Mouse (Mus musculus) adrenal gland, postnatal 36 days (tissue): ENCODE results near the gene Gmcl1. TPM values are rescaled to one million over a fixed set of nuclear protein-coding genes. Genes with fewer than 3 reads are reported as not detected.

Experiments used
- DNase-seq, 2 experiments: peaks; one replicate each; pipeline ENCODE4 v3.0.0; 2021; ENCODE audit warnings: mixed read lengths in 1 of 2
- total RNA-seq, 2 experiments: library from RNA; stranded (reverse); gene quantifications; 2 replicates each; pipeline ENCODE4 v1.2.3; 2021

Gmcl1 gene
- total RNA-seq, 2 experiments from 2014 or later, result 14.6 to 24.3 TPM

DNA sequence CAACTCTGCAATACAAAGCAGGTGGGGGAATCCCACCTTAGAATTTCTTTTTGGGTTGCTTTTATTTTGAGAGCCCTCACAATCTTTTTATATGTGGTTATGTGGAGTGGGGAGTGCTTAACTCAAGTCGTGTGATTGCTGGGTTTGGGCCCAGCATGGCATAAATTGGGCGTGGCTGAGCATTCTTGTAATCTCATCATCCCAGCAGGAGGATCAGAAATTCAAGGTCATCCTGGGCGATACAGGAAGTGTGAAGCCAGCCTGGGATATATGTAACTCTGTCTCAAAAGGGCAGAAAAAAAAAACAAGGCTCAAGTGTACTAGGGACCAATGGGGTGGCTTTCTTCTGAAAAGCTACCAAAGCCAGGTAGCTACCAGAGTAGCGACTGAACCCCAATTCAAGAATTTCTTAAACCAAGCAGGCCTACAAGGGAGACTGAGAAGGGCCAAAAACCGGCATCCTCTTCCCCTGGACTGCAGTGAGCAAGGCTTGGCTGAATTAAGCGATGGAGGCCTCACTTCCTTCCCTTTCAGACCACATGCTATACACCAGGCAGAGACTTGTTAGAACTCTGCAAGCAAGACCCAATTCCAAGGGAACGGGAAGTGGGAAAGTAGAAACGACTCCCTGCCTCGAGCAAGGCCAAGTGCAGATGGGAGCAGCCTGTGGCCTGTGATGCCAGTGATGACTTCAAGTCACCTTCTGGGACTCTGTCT lies 72.9 kb downstream of the Gmcl1 start:
- DNase-seq, result no peak

DNA sequence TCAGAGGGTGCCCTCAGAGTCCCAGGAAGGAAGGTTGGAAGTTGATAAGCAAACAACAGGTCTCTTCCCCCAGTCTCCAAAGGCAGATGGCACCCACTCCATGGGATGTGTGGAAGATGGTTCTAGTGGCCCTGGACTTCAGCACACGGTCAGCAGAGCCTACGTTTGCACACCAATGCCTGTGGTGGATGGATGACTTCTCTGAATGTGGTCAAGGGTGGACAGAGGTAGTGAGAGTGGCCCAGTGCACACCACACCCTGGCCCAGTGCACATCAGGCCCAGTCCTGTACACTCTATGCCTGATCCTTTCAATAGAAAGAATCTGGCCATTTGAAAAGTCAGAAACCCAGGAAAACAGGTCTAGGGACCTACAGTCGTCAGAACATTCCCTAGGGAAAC lies 74.7 kb downstream of the Gmcl1 start:
- no peak for DNase-seq

DNA sequence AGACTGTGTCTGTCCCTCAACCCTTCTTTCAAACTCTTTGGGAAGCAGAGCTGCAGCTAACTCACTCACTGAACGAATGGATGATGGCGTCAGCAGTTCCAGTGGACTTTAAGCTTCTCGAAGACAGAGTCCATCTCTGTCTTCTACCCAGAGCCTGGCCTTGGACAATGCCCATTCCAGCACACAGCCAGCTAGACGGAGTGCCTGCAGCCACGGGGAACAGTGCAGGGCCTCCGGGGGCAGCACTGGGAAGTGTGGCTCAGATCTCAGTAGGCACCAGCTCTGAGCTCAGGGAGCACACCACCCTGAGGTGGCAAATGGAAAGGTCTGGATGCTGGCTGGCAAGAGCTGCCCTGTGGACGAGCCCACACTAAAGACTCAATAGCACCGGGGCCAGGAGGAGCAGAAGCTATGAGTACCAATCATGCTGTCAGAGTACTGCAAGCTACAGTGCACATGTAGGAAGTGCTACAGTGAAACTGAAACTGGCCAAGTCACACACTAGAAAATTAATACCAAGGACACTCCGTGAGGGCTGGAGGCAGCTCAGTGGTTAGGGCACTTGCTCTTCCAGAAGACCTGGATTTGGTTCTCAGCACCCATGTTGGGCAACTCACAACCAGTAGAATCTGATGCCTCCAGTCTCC lies 78.8 kb downstream of the Gmcl1 start:
- no peak for DNase-seq

DNA sequence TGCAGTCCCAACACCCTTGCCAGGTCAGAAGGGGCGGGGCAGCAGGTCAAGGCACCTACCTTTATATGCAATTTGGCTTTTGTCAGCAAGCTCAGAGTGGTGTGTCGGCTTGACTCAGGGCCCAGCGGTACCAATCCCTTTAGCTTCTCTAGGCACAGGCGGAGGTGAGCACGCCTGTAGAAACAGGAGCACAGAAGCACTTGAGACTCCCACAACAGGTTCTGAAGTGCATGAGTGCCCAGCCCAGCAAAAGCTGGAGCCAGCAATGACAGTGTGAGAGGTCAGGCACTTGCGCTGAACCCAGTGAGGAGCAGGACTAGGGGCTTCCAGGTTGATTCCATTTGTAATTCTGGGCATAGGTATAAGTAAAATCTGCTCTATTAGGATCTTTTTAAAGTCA lies 80.2 kb downstream of the Gmcl1 start:
- no peak for DNase-seq

DNA sequence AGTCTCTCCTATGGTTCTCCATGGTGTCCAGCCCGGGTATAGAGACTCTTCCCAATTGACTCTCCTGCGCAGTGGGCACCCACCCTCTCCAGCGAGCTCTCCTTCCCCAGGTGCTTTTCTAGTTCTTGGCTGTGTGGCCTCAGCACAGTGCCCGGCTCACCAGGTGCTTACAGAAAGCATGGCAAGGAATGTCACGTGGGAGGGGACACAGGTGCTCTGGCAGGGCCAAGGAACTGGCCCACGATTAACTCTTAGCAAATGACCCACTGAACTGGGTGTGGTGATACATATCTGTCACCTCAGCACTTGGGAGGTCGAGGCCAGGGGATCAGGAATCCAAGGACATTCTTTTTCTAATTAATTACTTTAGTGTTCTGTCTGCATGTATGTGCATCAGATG lies 87.0 kb downstream of the Gmcl1 start:
- DNase-seq, result no peak

DNA sequence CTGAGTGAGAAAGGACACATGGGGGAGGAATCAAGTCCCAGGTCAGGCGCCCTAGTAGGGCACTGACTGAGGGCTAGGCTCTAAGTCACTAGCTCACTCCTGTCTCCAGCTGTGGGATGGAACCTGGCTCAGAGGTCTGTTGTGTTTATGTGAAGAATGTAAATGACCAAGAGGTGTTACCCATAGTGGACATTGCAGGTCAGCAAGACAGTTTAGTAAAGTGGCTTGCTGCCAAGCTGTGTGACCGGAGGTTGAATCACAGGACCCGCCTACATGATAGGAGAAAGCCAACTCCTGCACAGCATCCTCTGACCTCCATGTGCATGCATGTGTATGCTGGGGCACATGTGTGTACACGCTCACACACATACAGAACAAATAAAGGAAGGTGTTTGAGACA lies 87.6 kb downstream of the Gmcl1 start:
- DNase-seq, result peak in 1 of 2 experiments; percentile 18

DNA sequence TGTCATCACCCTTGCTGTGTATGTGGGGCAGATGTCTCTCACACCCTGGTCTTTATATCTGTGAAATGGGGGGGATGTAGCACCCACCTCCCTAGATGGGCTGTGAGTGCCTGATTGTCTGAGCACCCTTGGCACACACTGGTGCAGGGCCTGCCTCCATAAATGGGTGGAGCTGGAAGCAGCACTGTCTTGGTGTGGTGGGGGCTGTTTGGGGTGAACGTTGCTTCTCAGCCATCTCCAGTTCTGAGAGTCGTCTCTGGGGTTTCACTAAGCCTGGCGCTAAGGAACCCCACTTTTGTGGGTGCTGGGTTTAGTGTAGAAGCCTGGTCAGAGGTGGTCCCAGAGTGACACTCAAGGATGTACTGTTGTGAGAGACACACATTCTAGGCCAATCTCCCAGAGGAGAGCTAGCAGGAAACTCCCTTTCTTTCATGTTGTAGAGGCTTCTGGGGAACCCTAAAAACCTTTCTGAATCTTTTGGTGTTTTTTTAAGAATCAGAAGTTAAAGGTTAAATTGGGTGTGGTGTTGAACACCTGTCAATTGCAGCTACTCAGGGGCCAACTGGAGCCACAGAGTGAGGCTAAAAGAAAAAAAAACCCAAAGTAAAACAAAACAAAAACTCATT lies 88.3 kb downstream of the Gmcl1 start:
- DNase-seq, result no peak

Other genes starting within 250 kb of the Gmcl1 start
- gene Pcbp1, start 207.1 kb downstream of the Gmcl1 start, total RNA-seq, result 100 to 1,000 TPM; 316 to 364 TPM
- gene Asprv1, start 105.2 kb downstream of the Gmcl1 start, total RNA-seq, result under 1 TPM in 1 of 2 experiments, not detected in 1; 0.20 TPM
- 1 to 10 TPM; 9.0 to 9.6 TPM for gene Mxd1, start 64.2 kb downstream of the Gmcl1 start, total RNA-seq
- gene Snrnp27, start 48.9 kb downstream of the Gmcl1 start, total RNA-seq, result 10 to 100 TPM; 58.9 to 65.4 TPM
- 10 to 100 TPM; 62.8 to 72.5 TPM for gene Anxa4, start 60.2 kb upstream of the Gmcl1 start, total RNA-seq
- 100 to 1,000 TPM in 1 of 2 experiments, 10 to 100 TPM in 1; 98.7 to 119 TPM for gene Aak1, start 116.1 kb upstream of the Gmcl1 start, total RNA-seq